Mouse (Mus musculus) adrenal gland, postnatal 10 days (tissue): ENCODE measurements at regions not wholly inside any gene's neighbourhood (a gene's known extent, or its start where the extent isn't known, plus 50 kb on each side); places are given as distances from the start of the nearest gene placed in this dataset.
A peak's percentile ranks its signal among the peaks of the same experiment; 100 is the strongest.

ENCODE experiments used
- DNase-seq: peaks from one replicate; pipeline ENCODE4 v3.0.0; 2021; ENCODE audit warnings: mixed read lengths

GRCm38 (mm10) chr19:16075512-16076086, 57.0 kb upstream of the Gnaq start:
- DNase-seq: no peak

- DNase-seq: no peak
Observed at GRCm38 (mm10) chr19:16075026-16075425, 57.6 kb upstream of the Gnaq start.

DNA sequence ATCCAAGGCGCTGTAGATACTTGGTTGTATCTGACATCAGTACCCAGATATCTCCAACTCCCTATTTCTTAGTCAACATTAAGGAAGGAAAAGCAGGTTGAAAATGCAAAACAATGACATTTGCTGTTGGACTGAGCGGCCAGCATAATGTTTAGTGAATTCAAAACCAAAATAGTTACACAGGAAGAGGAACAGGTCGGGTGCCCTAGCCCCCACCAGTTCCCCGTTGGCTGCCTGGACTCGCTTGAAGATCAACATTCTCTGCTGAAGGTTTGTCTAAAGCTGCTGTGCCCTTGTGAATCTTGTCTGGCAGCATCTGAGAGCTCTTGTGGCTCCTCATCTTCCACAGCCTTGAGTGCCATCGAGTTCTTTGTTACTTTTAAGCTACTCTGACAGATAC, 65.3 kb upstream of the Gnaq start:
- no peak for DNase-seq

GRCm38 (mm10) chr19:16064911-16065310, 67.7 kb upstream of the Gnaq start:
- DNase-seq: no peak

GRCm38 (mm10) chr19:16063916-16064580, 68.6 kb upstream of the Gnaq start:
- DNase-seq: peak; percentile 82

DNA sequence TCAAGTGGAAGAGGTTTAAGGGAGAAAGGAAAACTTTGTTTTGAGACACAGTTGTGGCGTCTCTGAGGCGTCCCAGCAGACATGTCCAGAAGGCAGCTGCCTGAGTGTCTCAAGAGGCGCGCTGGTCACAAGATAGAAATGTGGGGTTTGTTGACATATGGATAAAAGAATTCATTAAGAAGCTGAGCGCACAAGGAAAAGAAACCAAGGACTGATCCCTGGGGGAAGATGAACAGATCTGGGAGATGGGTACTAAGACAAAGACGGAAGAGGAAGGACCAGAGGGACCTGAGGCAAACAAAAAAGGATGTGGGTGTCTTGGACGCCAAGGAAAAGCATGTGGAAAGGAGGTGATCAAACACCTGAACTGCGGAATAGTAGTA, 69.1 kb upstream of the Gnaq start:
- DNase-seq: no peak

DNA sequence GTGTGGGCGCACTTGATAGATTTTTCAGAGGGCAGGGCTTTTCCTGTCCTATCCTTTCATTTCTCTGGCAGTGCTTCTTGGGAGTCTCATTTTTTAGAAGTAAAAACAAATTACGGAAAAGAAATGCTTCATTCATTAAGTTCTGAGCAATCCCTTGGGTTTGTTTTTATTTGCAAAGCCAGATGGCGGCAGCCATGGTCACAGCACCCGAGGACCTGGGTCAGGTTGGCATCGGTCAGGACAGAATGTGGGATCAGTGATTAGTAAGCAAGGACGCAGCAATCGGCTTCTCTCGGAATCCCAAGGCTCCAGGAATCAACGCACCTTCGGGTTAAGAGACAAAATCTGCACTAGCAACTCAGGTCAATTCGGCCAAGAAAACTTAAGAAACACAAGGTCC, 70.8 kb upstream of the Gnaq start:
- peak; percentile 26 for DNase-seq

DNA sequence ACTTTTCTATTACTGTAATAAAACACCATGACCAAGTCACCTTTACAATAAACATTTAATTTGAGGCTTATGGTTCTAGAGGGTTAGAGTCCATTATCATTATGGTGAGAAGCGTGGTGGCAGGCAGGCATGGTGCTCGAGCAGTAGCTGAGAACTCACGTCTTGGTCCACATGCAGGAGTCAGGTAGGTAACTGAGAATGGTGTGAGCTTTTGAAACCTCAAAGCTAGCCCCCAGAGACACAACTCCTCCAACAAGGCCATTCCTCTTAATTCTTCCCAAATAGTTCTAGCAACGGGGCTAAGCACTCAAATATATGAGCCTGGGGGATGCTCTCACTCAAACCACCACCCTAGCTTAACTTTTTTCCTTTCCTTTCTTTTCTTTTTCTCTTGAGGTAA, 73.6 kb upstream of the Gnaq start:
- DNase-seq: no peak

DNA sequence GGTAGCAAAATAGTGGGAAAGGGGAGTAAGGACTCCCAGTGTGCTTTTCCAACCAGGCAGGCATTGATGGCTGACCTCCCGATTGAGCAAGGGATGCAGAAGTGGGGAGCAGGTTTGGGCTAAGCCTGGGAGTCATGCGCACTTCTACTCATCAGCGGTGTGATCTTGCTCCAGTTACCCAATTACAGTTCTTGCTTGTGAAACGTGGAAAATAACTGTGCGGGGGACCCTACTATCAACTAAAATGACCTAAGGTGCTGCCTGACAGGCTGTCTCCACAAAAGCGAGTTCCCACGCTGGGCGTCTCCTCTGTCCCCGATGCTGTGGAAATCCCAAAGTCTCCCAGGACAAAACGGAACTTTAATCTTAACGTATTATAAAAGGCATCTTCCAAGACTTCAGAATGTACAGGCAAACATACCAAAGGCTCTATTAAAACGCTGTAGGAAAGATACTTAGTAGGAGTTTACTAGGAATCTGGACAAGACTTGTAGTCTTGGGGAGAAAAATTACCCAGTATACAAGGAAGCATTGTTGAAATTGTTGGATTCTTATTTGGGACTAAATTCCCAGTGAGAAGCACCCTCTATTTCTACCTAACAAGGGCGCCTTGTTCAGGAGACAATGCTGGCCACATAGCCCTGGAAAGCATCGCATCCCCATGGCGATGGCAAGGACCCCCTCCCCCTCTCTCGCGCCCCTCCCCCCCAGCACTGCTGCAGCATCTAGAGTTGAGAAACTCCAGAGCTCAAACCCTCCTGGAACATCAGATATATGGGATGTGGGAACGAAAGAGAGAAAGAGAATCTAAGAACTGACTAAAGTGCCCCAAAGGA, 65.6 kb upstream of the Cep78 start:
- DNase-seq: peak; percentile 27

DNA sequence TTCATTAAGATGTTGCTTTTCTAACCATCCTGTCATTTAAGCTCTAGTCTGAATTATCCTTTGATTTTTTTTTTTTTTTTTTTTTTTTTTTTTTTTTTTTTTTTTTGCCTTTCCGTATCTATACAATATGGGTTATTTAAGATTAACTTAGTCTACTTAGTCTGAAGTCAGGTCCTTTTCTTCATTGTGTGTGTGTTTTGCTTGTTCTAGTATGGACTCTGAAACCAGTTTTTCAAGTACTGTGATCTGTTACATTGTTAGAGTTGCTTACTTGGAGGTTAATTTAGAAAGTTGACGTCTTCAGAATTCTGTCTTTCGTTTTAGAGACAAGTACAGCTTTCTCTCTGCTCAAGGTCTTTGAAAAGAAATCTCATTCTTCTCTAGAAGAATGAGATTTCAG, 64.9 kb upstream of the Cep78 start:
- DNase-seq: no peak

GRCm38 (mm10) chr19:16046977-16047376, 62.2 kb upstream of the Cep78 start:
- no peak for DNase-seq

- DNase-seq: no peak
Observed at GRCm38 (mm10) chr19:16045261-16045660, 60.5 kb upstream of the Cep78 start.

DNA sequence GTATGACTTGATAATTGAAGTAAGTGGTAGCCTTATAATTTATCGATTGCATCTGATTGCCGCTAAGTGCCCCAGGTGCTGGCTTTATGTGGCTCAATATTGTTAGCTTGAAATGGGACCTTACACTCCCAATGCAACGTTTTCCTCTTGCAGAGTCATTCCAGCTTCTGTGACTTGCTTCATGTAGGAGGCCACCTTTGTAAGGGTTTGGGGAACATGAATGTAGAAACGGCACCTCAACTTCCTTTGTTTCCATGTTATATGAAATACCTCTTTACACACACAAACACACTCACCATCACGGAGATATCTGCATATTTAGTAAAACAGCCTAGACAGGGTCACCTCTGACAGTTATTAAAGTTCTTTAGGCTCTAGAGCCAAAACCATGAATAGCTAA, 59.4 kb upstream of the Cep78 start:
- DNase-seq: no peak

DNA sequence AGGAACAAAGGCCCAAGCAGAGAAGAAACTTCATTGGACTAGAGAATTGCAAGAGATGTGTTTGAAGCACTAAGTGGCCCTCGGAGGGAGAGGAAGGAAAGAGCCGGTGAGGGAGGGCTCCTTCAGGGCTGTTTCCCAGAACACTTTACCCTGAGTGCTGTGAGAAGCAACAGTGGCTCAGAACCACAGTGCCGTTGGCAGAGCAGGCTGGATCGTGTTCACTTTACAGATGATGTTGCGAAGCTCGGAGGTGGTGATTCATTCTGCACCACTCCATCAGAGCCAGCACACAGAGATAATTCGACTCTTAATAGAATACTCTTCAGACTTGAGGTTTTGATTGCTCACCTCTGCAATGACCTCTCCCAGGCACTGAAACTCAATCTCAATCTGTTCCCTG, 58.2 kb upstream of the Cep78 start:
- DNase-seq: no peak

DNA sequence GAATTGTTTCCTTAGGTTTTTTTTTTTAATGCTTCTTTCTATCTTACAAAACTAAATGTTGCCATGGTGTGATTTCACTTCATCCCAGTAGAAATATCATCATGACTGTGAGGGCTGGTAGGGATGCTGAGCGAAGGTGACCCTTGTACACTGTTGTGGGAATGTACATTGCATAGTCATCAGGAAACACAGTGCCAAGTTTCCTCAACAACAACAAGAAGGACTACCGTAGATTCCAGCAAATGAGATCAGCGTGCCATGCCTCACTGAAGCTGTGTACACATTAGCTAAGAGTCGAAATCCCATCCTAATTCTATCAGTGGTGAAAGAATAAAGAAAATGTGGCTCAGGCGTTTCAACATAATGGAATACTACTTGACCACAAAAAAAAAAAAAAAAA, 57.1 kb upstream of the Cep78 start:
- no peak for DNase-seq

DNA sequence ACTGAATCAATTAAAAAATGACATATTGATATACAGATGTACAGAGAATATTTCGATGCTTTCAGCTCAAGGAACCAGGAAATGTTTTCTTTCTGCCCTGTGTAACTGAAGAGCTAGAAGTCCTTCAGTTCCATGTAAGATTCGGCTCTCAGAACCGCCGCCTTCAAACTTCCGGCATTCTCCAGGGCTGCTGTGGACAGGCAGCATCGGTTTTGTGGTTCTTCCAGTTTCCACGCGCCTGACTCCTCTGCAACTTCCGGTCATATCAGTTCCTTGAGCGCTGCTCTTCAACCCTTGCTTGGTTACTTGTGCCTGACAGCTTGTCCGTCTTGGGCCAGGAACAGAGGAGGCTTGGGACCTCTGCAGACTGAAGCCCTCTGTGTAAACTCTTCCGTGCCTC, 53.0 kb upstream of the Cep78 start:
- no peak for DNase-seq
